Mouse (Mus musculus) kidney, postnatal 0 days (tissue): ENCODE measurements around the gene Tbc1d10b. TPM values are rescaled to one million over a fixed set of nuclear protein-coding genes. Genes with fewer than 3 reads are reported as not detected.

Experiments used
- ATAC-seq: fragments of 200-750 bp; cut with Nextera tagmentation; replicated peaks from 2 replicates; pipeline ENCODE4 v1.8.0; 2017; ENCODE audit warnings: low read depth, moderate number of reproducible peaks, moderate TSS enrichment, moderate library complexity; ENCODE audit not compliant: low FRiP score
- DNase-seq: peaks from one replicate; pipeline ENCODE4 v3.0.0-alpha.2; 2016; ENCODE audit warnings: low spot score
- H3K27ac ChIP-seq: fragments of 300-500 bp; sonication (generic); 2 replicates; pipeline ENCODE4 v1.5.1; 2014; ENCODE audit warnings: mild to moderate bottlenecking
- H3K27me3 ChIP-seq: fragments of 300-500 bp; sonication (generic); 2 replicates; pipeline ENCODE4 v1.6.1; 2014; ENCODE audit warnings: low read length, mixed read lengths; ENCODE audit not compliant: insufficient read depth
- H3K36me3 ChIP-seq: fragments of 300-500 bp; sonication (generic); 2 replicates; pipeline ENCODE4 v1.6.1; 2014; ENCODE audit warnings: low read length, mixed read lengths; ENCODE audit not compliant: insufficient read depth
- H3K4me1 ChIP-seq: fragments of 300-500 bp; sonication (generic); replicated peaks from 2 replicates; pipeline ENCODE4 v1.6.1; 2014; ENCODE audit warnings: antibody characterized with exemption, low read length, mixed read lengths; ENCODE audit not compliant: insufficient read depth
- H3K4me2 ChIP-seq: fragments of 300-500 bp; sonication (generic); 2 replicates; pipeline ENCODE4 v1.6.1; 2014; ENCODE audit warnings: mild to moderate bottlenecking, low read length, moderate library complexity, mixed read lengths
- H3K4me3 ChIP-seq: fragments of 300-500 bp; sonication (generic); replicated peaks from 2 replicates; pipeline ENCODE4 v1.5.1; 2014; ENCODE audit warnings: low read depth, low read length
- H3K9ac ChIP-seq: fragments of 300-500 bp; sonication (generic); 2 replicates; pipeline ENCODE4 v1.6.1; 2014; ENCODE audit warnings: low read depth, low read length
- H3K9me3 ChIP-seq: fragments of 300-500 bp; sonication (generic); replicated peaks from 2 replicates; pipeline ENCODE4 v1.6.1; 2016; ENCODE audit warnings: low read length, inconsistent platforms, mixed read lengths
- CTCF ChIP-seq: IDR thresholded peaks from 2 replicates; pipeline ENCODE4 v1.5.1; 2016; ENCODE audit warnings: antibody characterized with exemption, low read depth, mild to moderate bottlenecking, moderate library complexity
- WGBS: fragments of 180-500 bp; shearing (Covaris S2); extraction: QIAGEN DNeasy Blood & Tissue Kit; methylation state at CpG from one replicate; pipeline ENCODE4 v1.1.7; 2014; 5-methylcytosine and 5-hydroxymethylcytosine counted together
- polyA plus RNA-seq: library from polyadenylated mRNA; unstranded; fragments of >200 nt; fragmentation: Nextera tagmentation; extraction: Ambion mirVana; gene quantifications from 2 replicates; pipeline ENCODE4 v1.2.1, GENCODE M21; 2015

Tbc1d10b gene
- polyA plus RNA-seq, 1 experiment from 2014 or later, result 16.9 TPM

- DNase-seq (no peak), ATAC-seq (no peak)
- Histone ChIP-seq H3K27me3 (no peaks in the 10 kb centered on the region), H3K4me3 (peak overlapping the region; percentile 53), H3K4me2 (peak overlapping the region; percentile 73), H3K9me3 (no peaks in the 10 kb centered on the region), H3K36me3 (peaks cover 42% of the 10 kb centered on the region), H3K9ac (peak overlapping the region; percentile 61), H3K4me1 (peaks cover 20% of the 10 kb centered on the region), H3K27ac (0 out of 2 replicates have a peak overlapping the region, but pooled peaks have one; percentile 90)
- no peak for TF ChIP-seq CTCF
- WGBS, result 62% methylated on average over 7 of the region's 7 CpGs
Observed at GRCm38 (mm10) chr7:127194633-127195029, 13.6 kb downstream of the Tbc1d10b start.

GRCm38 (mm10) chr7:127194011-127194632 lies 14.1 kb downstream of the Tbc1d10b start:
- Histone ChIP-seq H3K27me3 (no peaks in the 10 kb centered on the region), H3K36me3 (peaks cover 37% of the 10 kb centered on the region), H3K9ac (peak overlapping the region; percentile 61; the same call in 1 of the 2 replicates), H3K27ac (no peak overlapping the region), H3K4me3 (peak overlapping the region; percentile 53; the same call in 1 of the 2 replicates), H3K9me3 (no peaks in the 10 kb centered on the region), H3K4me2 (peak overlapping the region; percentile 73; the same call in 1 of the 2 replicates), H3K4me1 (peaks cover 20% of the 10 kb centered on the region)
- DNase-seq (no peak), ATAC-seq (no peak)
- WGBS, result 81% methylated on average over 17 of the region's 17 CpGs
- no peak for TF ChIP-seq CTCF

GRCm38 (mm10) chr7:127192989-127193388 lies 15.3 kb downstream of the Tbc1d10b start:
- H3K4me3 ChIP-seq, result no peak overlapping the region
- DNase-seq (no peak), ATAC-seq (no peak)
- peaks cover 20% of the 10 kb centered on the region for H3K4me1 ChIP-seq
- no peak overlapping the region for H3K4me2 ChIP-seq
- H3K27me3 ChIP-seq, result no peaks in the 10 kb centered on the region
- no peak overlapping the region for H3K9ac ChIP-seq
- no peaks in the 10 kb centered on the region for H3K9me3 ChIP-seq
- TF ChIP-seq CTCF, result no peak
- peaks cover 26% of the 10 kb centered on the region; the same call in 1 of the 2 replicates for H3K36me3 ChIP-seq
- H3K27ac ChIP-seq, result 0 out of 2 replicates have a peak overlapping the region, but pooled peaks have one; percentile 25
- WGBS, result 90% methylated on average over 5 of the region's 5 CpGs

GRCm38 (mm10) chr7:127190672-127191071 lies 17.6 kb downstream of the Tbc1d10b start:
- DNase-seq, result no peak
- Histone ChIP-seq H3K4me2 (no peak overlapping the region), H3K9me3 (no peaks in the 10 kb centered on the region), H3K27ac (no peak overlapping the region), H3K36me3 (peaks cover 22% of the 10 kb centered on the region; the same call in 1 of the 2 replicates), H3K9ac (no peak overlapping the region), H3K27me3 (no peaks in the 10 kb centered on the region), H3K4me1 (peaks cover 13% of the 10 kb centered on the region; the same call in 1 of the 2 replicates), H3K4me3 (no peak overlapping the region)
- TF ChIP-seq CTCF, result no peak
- WGBS, result 75% methylated on average over 6 of the region's 6 CpGs
- ATAC-seq, result no peak

- Histone ChIP-seq H3K4me1 (no peaks in the 10 kb centered on the region), H3K36me3 (peaks cover 16% of the 10 kb centered on the region; the same call in 1 of the 2 replicates), H3K27me3 (no peaks in the 10 kb centered on the region), H3K4me3 (no peak overlapping the region), H3K9me3 (no peaks in the 10 kb centered on the region), H3K9ac (no peak overlapping the region), H3K4me2 (no peak overlapping the region), H3K27ac (no peak overlapping the region)
- no peak for ATAC-seq
- 74% methylated on average over 17 of the region's 17 CpGs for WGBS
- no peak for DNase-seq
- no peak for TF ChIP-seq CTCF
Observed at GRCm38 (mm10) chr7:127188305-127189276, 19.7 kb downstream of the Tbc1d10b start.

GRCm38 (mm10) chr7:127187351-127187750 lies 20.9 kb downstream of the Tbc1d10b start:
- 76% methylated on average over 10 of the region's 10 CpGs for WGBS
- Histone ChIP-seq H3K4me2 (no peak overlapping the region), H3K9ac (no peak overlapping the region), H3K9me3 (no peaks in the 10 kb centered on the region), H3K4me1 (no peaks in the 10 kb centered on the region), H3K27ac (no peak overlapping the region), H3K27me3 (no peaks in the 10 kb centered on the region), H3K4me3 (no peak overlapping the region), H3K36me3 (0 out of 2 replicates have a peak, but pooled peaks cover 6% of the 10 kb centered on the region)
- no peak for TF ChIP-seq CTCF
- DNase-seq, result no peak
- no peak for ATAC-seq
